Mouse (Mus musculus) Patski (cell line): ENCODE results near the gene Pla2g1b. TPM values are rescaled to one million over a fixed set of nuclear protein-coding genes. Genes with fewer than 3 reads are reported as not detected.
"Not testable (repeated sequence)": the region's sequence is repeated elsewhere in the genome, so short reads cannot be mapped to it uniquely, and the experiment has no call there.

Experiments
- ATAC-seq: fragments of 100-300 bp; one replicate; pipeline ENCODE4 v1.8.0; 2021
- CTCF ChIA-PET: fragments of 350-600 bp; sonication (Branson Sonifier 250); formaldehyde crosslinking; loops from one replicate; lab custom pipeline; 2022; ENCODE audit warnings: inconsistent platforms; lab: Charles Lee
- POLR2A ChIA-PET: fragments of 350-600 bp; sonication (Branson Sonifier 250); formaldehyde crosslinking; loops from one replicate; lab custom pipeline; 2022; ENCODE audit warnings: antibody characterized with exemption, inconsistent platforms; lab: Charles Lee
- DNase-seq: peaks from one replicate; pipeline ENCODE4 v3.0.0-alpha.2; 2011; ENCODE audit warnings: low read depth, low spot score
- H3K27me3 ChIP-seq: fragments of 371-371 bp; one replicate; pipeline ENCODE4 v1.5.1; 2021
- CTCF ChIP-seq: fragments of 100-300 bp; IDR thresholded peaks from one replicate; pipeline ENCODE4 v1.5.1; 2021
- in situ Hi-C: fragments of 300-500 bp; cut with MboI; formaldehyde crosslinking; loops from 3 replicates; pipeline ENCODE4 v1.11.1; 2018; ENCODE audit warnings: low pct_unique_long_range_greater_than_20kb, mixed read lengths
- polyA plus RNA-seq: library from polyadenylated mRNA; unstranded; gene quantifications from one replicate; pipeline ENCODE4 v1.2.3, GENCODE M21; 2021

Gene Pla2g1b
- polyA plus RNA-seq, 1 experiment from 2014 or later, result not detected

GRCm38 (mm10) chr5:115513721-115514120, 47.7 kb downstream of the Pla2g1b start:
- TF ChIP-seq CTCF, result no peak

GRCm38 (mm10) chr5:115514346-115514745, 48.3 kb downstream of the Pla2g1b start:
- ChIA-PET CTCF (interaction anchor here (1.1 to 2.6 kb wide), 3 partner anchors 9 to 43 kb away, joined by 3 to 15 read pairs (median 4); no protein-coding TSS in a partner anchor), POLR2A (interaction anchor here (0.8 to 1.0 kb wide), 2 partner anchors 10 to 24 kb away, joined by 3 to 4 read pairs; no protein-coding TSS in a partner anchor)
- in situ Hi-C loops, result loop anchor here (25.0 kb wide), 1 partner anchor 1527 kb away; the partner anchor contains the start of gene Ssh1
- no peak for TF ChIP-seq CTCF
- no peaks in the 10 kb centered on the region for H3K27me3 ChIP-seq
- ATAC-seq (no peak), DNase-seq (no peak)

More at GRCm38 (mm10) chr5:115513721-115514120, 47.7 kb downstream of the Pla2g1b start:
- ATAC-seq, result no peak
- in situ Hi-C loops, result loop anchor here (25.0 kb wide), 1 partner anchor 1526 kb away; the partner anchor contains the start of gene Ssh1
- POLR2A ChIA-PET, result interaction anchor here (0.7 kb wide), 1 partner anchor 13 kb away, joined by 3 read pairs; no protein-coding TSS in a partner anchor
- no peaks in the 10 kb centered on the region for H3K27me3 ChIP-seq
- no peak for DNase-seq
- CTCF ChIA-PET, result interaction anchor here (6.8 kb wide), 1 partner anchor 9 kb away, joined by 48 read pairs; no protein-coding TSS in a partner anchor

- DNase-seq, result no peak
- in situ Hi-C loops, result loop anchor here (25.0 kb wide), 1 partner anchor 1528 kb away; the partner anchor contains the start of gene Ssh1
- peak; percentile 59 for ATAC-seq
- H3K27me3 ChIP-seq, result no peaks in the 10 kb centered on the region
- POLR2A ChIA-PET, result interaction anchor here (0.8 to 1.0 kb wide), 2 partner anchors 10 to 23 kb away, joined by 3 to 4 read pairs; no protein-coding TSS in a partner anchor
- CTCF ChIA-PET, result interaction anchor here (0.8 to 2.6 kb wide), 5 partner anchors 9 to 44 kb away, joined by 3 to 15 read pairs (median 3); no protein-coding TSS in a partner anchor
- TF ChIP-seq CTCF, result no peak
Measured at GRCm38 (mm10) chr5:115514896-115515587, 49.0 kb downstream of the Pla2g1b start.

GRCm38 (mm10) chr5:115516081-115516907, 50.2 kb downstream of the Pla2g1b start:
- POLR2A ChIA-PET, result interaction anchor here (0.8 to 1.1 kb wide), 2 partner anchors 19 to 102 kb away, joined by 4 read pairs; no protein-coding TSS in a partner anchor
- CTCF ChIA-PET, result interaction anchor here (1.1 to 2.6 kb wide), 3 partner anchors 15 to 26 kb away, joined by 3 to 15 read pairs (median 3); no protein-coding TSS in a partner anchor

GRCm38 (mm10) chr5:115516908-115517307, 50.8 kb downstream of the Pla2g1b start:
- ATAC-seq, result no peak
- in situ Hi-C loops, result loop anchor here (25.0 kb wide), 1 partner anchor 1530 kb away; the partner anchor contains the start of gene Ssh1
- TF ChIP-seq CTCF, result no peak
- no peak for DNase-seq
- H3K27me3 ChIP-seq, result no peaks in the 10 kb centered on the region
- ChIA-PET POLR2A (interaction anchor here (0.6 to 1.1 kb wide), 3 partner anchors 12 to 103 kb away, joined by 3 to 4 read pairs (median 4); no protein-coding TSS in a partner anchor), CTCF (interaction anchor here (1.2 kb wide), 1 partner anchor 15 kb away, joined by 3 read pairs; no protein-coding TSS in a partner anchor)

More at GRCm38 (mm10) chr5:115516081-115516907, 50.2 kb downstream of the Pla2g1b start:
- no peaks in the 10 kb centered on the region for H3K27me3 ChIP-seq
- TF ChIP-seq CTCF, result no peak
- ATAC-seq, result no peak
- in situ Hi-C loops, result loop anchor here (25.0 kb wide), 1 partner anchor 1529 kb away; the partner anchor contains the start of gene Ssh1
- DNase-seq, result no peak

GRCm38 (mm10) chr5:115517501-115517900, 51.4 kb downstream of the Pla2g1b start:
- ChIA-PET POLR2A (interaction anchor here (0.6 to 1.1 kb wide), 2 partner anchors 11 to 18 kb away, joined by 3 to 4 read pairs; no protein-coding TSS in a partner anchor), CTCF (no interaction called here)
- ATAC-seq, result no peak
- no peak for DNase-seq
- no peak for TF ChIP-seq CTCF
- H3K27me3 ChIP-seq, result no peaks in the 10 kb centered on the region
- in situ Hi-C loops, result loop anchor here (25.0 kb wide), 1 partner anchor 1530 kb away; the partner anchor contains the start of gene Ssh1

- POLR2A ChIA-PET, result interaction anchor here (1.1 kb wide), 1 partner anchor 11 kb away, joined by 4 read pairs; no protein-coding TSS in a partner anchor
- in situ Hi-C loops, result loop anchor here (25.0 kb wide), 1 partner anchor 1531 kb away; the partner anchor contains the start of gene Ssh1
- not testable (repeated sequence) for H3K27me3 ChIP-seq, ATAC-seq, DNase-seq
- CTCF ChIA-PET, result interaction anchor here (1.8 kb wide), 1 partner anchor 10 kb away, joined by 4 read pairs; no protein-coding TSS in a partner anchor
Measured at GRCm38 (mm10) chr5:115518214-115518613, 52.2 kb downstream of the Pla2g1b start.

GRCm38 (mm10) chr5:115520325-115520869, 54.3 kb downstream of the Pla2g1b start:
- in situ Hi-C loops, result loop anchor here (25.0 kb wide), 1 partner anchor 1533 kb away; the partner anchor contains the start of gene Ssh1
- DNase-seq (no peak), ATAC-seq (no peak)
- H3K27me3 ChIP-seq, result no peaks in the 10 kb centered on the region
- CTCF ChIA-PET, result interaction anchor here (3.9 to 6.6 kb wide), 2 partner anchors 10 to 18 kb away, joined by 14 to 48 read pairs; no protein-coding TSS in a partner anchor
- POLR2A ChIA-PET, result interaction anchor here (2.0 kb wide), 1 partner anchor 11 kb away, joined by 4 read pairs; no protein-coding TSS in a partner anchor
- no peak for TF ChIP-seq CTCF
